In genomic region chr7:84028368-84028767, GRCm38 (mm10) we compare ENCODE assay signal across 23 mouse cellular contexts. TPM values are rescaled to one million over a fixed set of nuclear protein-coding genes. Genes with fewer than 3 reads are reported as not detected.
DNase-seq lines count a peak whose midpoint lies in the region; ATAC-seq and TF ChIP-seq lines count a peak whose summit lies in the region.
"Had no signal": no experiment of that assay in that cellular context is flagged by ENCODE, and none has a peak within 500 bp of the region (broad histone marks: within the 10 kb centered on the region; RNA-seq: fewer than 3 reads in every experiment).

No protein-coding gene starts in this region.

- H3K4me2 ChIP-seq in stomach, postnatal 0 days (replicated peaks; ENCODE audit: low read depth) = no peak overlapping the region
- H3K4me2 ChIP-seq: heart, embryonic 13.5 days; hindbrain, embryonic 12.5 days; limb, embryonic 12.5 days; liver, embryonic 11.5 days; midbrain, embryonic 15.5 days had no signal

- no peak for ATAC-seq in stomach, postnatal 0 days (ENCODE audit: low FRiP score, low TSS enrichment)
- ATAC-seq: liver, postnatal 0 days; midbrain, embryonic 15.5 days had no signal

- no peak overlapping the region for H3K9ac ChIP-seq in stomach, postnatal 0 days (ENCODE audit: low read length)
- H3K9ac ChIP-seq: heart, embryonic 13.5 days; hindbrain, embryonic 12.5 days; limb, embryonic 12.5 days; liver, postnatal 0 days; midbrain, embryonic 15.5 days had no signal

- TF ChIP-seq CTCF in stomach, postnatal 0 days (IDR thresholded peaks at IDR 0.05; ENCODE audit: low read depth) = no peak

- H3K27me3 ChIP-seq in heart, embryonic 10.5 days (ENCODE audit: insufficient read depth, poor library complexity, severe bottlenecking) = no peaks in the 10 kb centered on the region
- no peaks in the 10 kb centered on the region for H3K27me3 ChIP-seq in stomach, postnatal 0 days (ENCODE audit: control insufficient read depth, insufficient read depth, low read length)
- H3K27me3 ChIP-seq: hindbrain, embryonic 12.5 days; limb, embryonic 12.5 days; midbrain, embryonic 15.5 days had no signal

- H3K27ac ChIP-seq in heart, embryonic 10.5 days = no peak overlapping the region
- peak overlapping the region; percentile 30; the same call in 1 of the 2 replicates for H3K27ac ChIP-seq in stomach, postnatal 0 days (replicated peaks)
- H3K27ac ChIP-seq: embryonic facial prominence, embryonic 10.5 days; hindbrain, embryonic 12.5 days; limb, embryonic 12.5 days; macrophage; midbrain, embryonic 15.5 days had no signal

- H3K36me3 ChIP-seq in heart, embryonic 10.5 days = no peaks in the 10 kb centered on the region
- H3K36me3 ChIP-seq in stomach, postnatal 0 days (ENCODE audit: control insufficient read depth, insufficient read depth, low read length) = no peaks in the 10 kb centered on the region
- H3K36me3 ChIP-seq: embryonic facial prominence, embryonic 10.5 days; heart, embryonic 13.5 days; hindbrain, embryonic 12.5 days; limb, embryonic 12.5 days; midbrain, embryonic 15.5 days had no signal

- peaks cover 12% of the 10 kb centered on the region for H3K4me1 ChIP-seq in heart, embryonic 10.5 days
- H3K4me1 ChIP-seq in stomach, postnatal 0 days (replicated peaks; ENCODE audit: control insufficient read depth, insufficient read depth) = peaks cover 6% of the 10 kb centered on the region
- H3K4me1 ChIP-seq: embryonic facial prominence, embryonic 10.5 days; midbrain, embryonic 15.5 days had no signal

- no peak overlapping the region for H3K4me3 ChIP-seq in heart, embryonic 10.5 days
- no peak overlapping the region for H3K4me3 ChIP-seq in stomach, postnatal 0 days (ENCODE audit: low read depth, low read length)
- H3K4me3 ChIP-seq: embryonic facial prominence, embryonic 10.5 days; heart, embryonic 13.5 days; hindbrain, embryonic 12.5 days; limb, embryonic 12.5 days; midbrain, embryonic 15.5 days had no signal

- no peaks in the 10 kb centered on the region for H3K9me3 ChIP-seq in heart, embryonic 10.5 days
- H3K9me3 ChIP-seq in stomach, postnatal 0 days (ENCODE audit: control insufficient read depth, low read length) = no peaks in the 10 kb centered on the region
- H3K9me3 ChIP-seq: embryonic facial prominence, embryonic 10.5 days; heart, embryonic 13.5 days; hindbrain, embryonic 12.5 days; limb, embryonic 12.5 days; midbrain, embryonic 15.5 days had no signal

- DNase-seq in heart, postnatal 4 days = peak; percentile 23
- DNase-seq in heart, embryonic 10.5 days (ENCODE audit: low spot score) = no peak
- peak; percentile 25 for DNase-seq in 3T3-L1 (ENCODE audit: low read depth, low spot score)
- peak; percentile 37 for DNase-seq in adipocyte (ENCODE audit: low spot score)
- peak; percentile 39 for DNase-seq in stomach, postnatal 0 days (ENCODE audit: low spot score)
- no peak for DNase-seq in left cerebral cortex, adult 11 months (ENCODE audit: low spot score)
- no peak for DNase-seq in adrenal gland, adult 18-20 months (ENCODE audit: low spot score in 2 of 2)
- DNase-seq: cerebellum, adult 11 months; cerebellum, postnatal 10 days; gastrocnemius, postnatal 36 days; kidney, adult 2 months; kidney, postnatal 36 days; layer of hippocampus, postnatal 36 days; liver, postnatal 0 days; right cerebral cortex, postnatal 4 days had no signal

- no peak for TF ChIP-seq EP300 in stomach, postnatal 0 days (optimal IDR thresholded peaks at IDR 0.05)

- WGBS in heart, embryonic 10.5 days = 58% methylated on average over 4 of the region's 4 CpGs
- 33% methylated on average over 4 of the region's 4 CpGs for WGBS in stomach, postnatal 0 days

RNA-seq across cellular contexts. Expression of gene Cemip, which starts 57.9 kb away (rescaled TPM):
- total RNA-seq in heart, postnatal 4 days (2021) = 1 to 10 TPM; 2.0 to 2.6 TPM
- 0.41 and 0.70 TPM in 2 replicates for polyA plus RNA-seq in heart, embryonic 10.5 days (2016; fragmentation: Nextera tagmentation; extraction: Ambion mirVana)
- 0.40 and 0.45 TPM in 2 replicates for polyA plus RNA-seq in stomach, postnatal 0 days (2015; fragmentation: Nextera tagmentation; extraction: Ambion mirVana)
- 1 to 10 TPM in 1 of 2 experiments, under 1 TPM in 1; 0.93 to 1.2 TPM for total RNA-seq in adrenal gland, adult 18-20 months (2021)
- polyA plus RNA-seq: liver, postnatal 0 days; thymus, postnatal 0 days had no signal

Comparison
In these comparisons a context has a peak if more than half of its experiments do, and no peak if none do; other contexts are left out.
1. DNase-seq: peak in heart, postnatal 4 days (single experiment), 3T3-L1 (single experiment), adipocyte (single experiment) and stomach, postnatal 0 days (single experiment); none in heart, embryonic 10.5 days (single experiment), left cerebral cortex, adult 11 months (single experiment) and adrenal gland, adult 18-20 months (0 of 2).